Mouse (Mus musculus): Measurements from ENCODE around the gene Nek9. TPM values are rescaled to one million over a fixed set of nuclear protein-coding genes. Genes with fewer than 3 reads are reported as not detected.

Gene Nek9
- polyA plus RNA-seq, 1 experiment from 2014 or later: 11.5 TPM

GRCm38 (mm10) chr12:85257008-85257639 is 82.0 kb downstream of the Nek9 start:
- H3K36me3 ChIP-seq (ENCODE audit: insufficient read depth, low read length): 0 out of 2 replicates have a peak, but pooled peaks cover 4% of the 10 kb centered on the region
- TF ChIP-seq EP300 (IDR thresholded peaks at IDR 0.05) (no peak; the same call in 1 of the 2 replicates), CTCF (IDR thresholded peaks at IDR 0.05) (no peak)
- H3K9me3 ChIP-seq (ENCODE audit: low read length): no peaks in the 10 kb centered on the region
- ATAC-seq (peak; percentile 53; the same call in 1 of the 2 replicates), DNase-seq (ENCODE audit: low spot score) (peak; percentile 51)
- H3K4me2 ChIP-seq (replicated peaks; ENCODE audit: low read depth, low read length): no peak overlapping the region
- peak overlapping the region; percentile 40; the same call in 1 of the 2 replicates for H3K27ac ChIP-seq (ENCODE audit: low read length)
- no peak overlapping the region for H3K9ac ChIP-seq (replicated peaks; ENCODE audit: low read depth)
- no peaks in the 10 kb centered on the region for H3K27me3 ChIP-seq (replicated peaks; ENCODE audit: insufficient read depth, low read length)
- WGBS: 54% methylated on average over 7 of the region's 7 CpGs
- H3K4me1 ChIP-seq (ENCODE audit: insufficient read depth, low read depth, low read length): no peaks in the 10 kb centered on the region
- no peak overlapping the region for H3K4me3 ChIP-seq (ENCODE audit: low read depth, low read length)

DNA sequence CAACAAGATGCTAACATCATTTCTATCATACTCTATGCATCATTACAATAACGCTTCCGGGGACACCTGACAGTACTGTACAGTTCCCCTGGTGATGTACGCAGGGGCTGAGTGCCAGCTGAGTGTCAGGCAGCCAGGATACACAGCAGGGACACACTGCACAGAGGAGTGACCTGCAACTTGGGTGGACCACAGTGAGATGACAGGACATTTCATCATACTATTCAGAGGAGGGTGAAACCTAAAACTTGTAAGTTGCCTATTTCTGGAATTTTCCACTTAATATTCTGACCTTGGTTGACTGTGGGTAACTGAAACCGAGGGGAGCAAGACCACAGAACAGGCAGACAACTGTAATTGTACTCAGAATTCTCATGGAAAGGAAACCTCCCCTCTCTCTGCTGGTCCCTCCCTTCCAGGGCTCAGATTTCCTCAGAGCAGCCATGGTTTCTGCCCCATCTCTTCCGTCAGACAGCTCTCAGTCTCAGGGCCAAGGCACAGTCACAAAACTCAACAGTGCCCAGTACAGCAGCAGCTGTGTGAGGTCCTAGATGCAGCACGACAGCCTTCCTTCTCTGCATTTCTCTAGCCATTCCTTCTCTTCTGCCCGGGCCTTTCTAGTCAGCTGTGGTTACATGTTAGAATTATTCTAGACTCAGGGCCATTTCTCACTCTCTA is 82.9 kb downstream of the Nek9 start:
- no peak for DNase-seq (ENCODE audit: low spot score)
- no peaks in the 10 kb centered on the region for H3K27me3 ChIP-seq (replicated peaks; ENCODE audit: insufficient read depth, low read length)
- no peak overlapping the region for H3K4me3 ChIP-seq (ENCODE audit: low read depth, low read length)
- WGBS: 55% methylated on average over 7 of the region's 7 CpGs
- peak overlapping the region; percentile 12; the same call in 1 of the 2 replicates for H3K27ac ChIP-seq (ENCODE audit: low read length)
- no peak overlapping the region for H3K4me2 ChIP-seq (replicated peaks; ENCODE audit: low read depth, low read length)
- H3K4me1 ChIP-seq (ENCODE audit: insufficient read depth, low read depth, low read length): no peaks in the 10 kb centered on the region
- H3K9me3 ChIP-seq (ENCODE audit: low read length): no peaks in the 10 kb centered on the region
- 0 out of 2 replicates have a peak, but pooled peaks cover 4% of the 10 kb centered on the region for H3K36me3 ChIP-seq (ENCODE audit: insufficient read depth, low read length)
- no peak overlapping the region for H3K9ac ChIP-seq (replicated peaks; ENCODE audit: low read depth)
- TF ChIP-seq CTCF (IDR thresholded peaks at IDR 0.05) (no peak), EP300 (IDR thresholded peaks at IDR 0.05) (no peak)
- ATAC-seq: no peak

- H3K27ac ChIP-seq (ENCODE audit: low read length): no peak overlapping the region
- 78% methylated on average over 3 of the region's 3 CpGs for WGBS
- H3K4me1 ChIP-seq (ENCODE audit: insufficient read depth, low read depth, low read length): no peaks in the 10 kb centered on the region
- TF ChIP-seq CTCF (IDR thresholded peaks at IDR 0.05): no peak
- no peak for TF ChIP-seq EP300 (IDR thresholded peaks at IDR 0.05)
- no peaks in the 10 kb centered on the region for H3K9me3 ChIP-seq (ENCODE audit: low read length)
- H3K9ac ChIP-seq (replicated peaks; ENCODE audit: low read depth): no peak overlapping the region
- H3K4me3 ChIP-seq (ENCODE audit: low read depth, low read length): no peak overlapping the region
- no peaks in the 10 kb centered on the region for H3K36me3 ChIP-seq (ENCODE audit: insufficient read depth, low read length)
- H3K4me2 ChIP-seq (replicated peaks; ENCODE audit: low read depth, low read length): no peak overlapping the region
- no peak for ATAC-seq
- no peak for DNase-seq (ENCODE audit: low spot score)
- H3K27me3 ChIP-seq (replicated peaks; ENCODE audit: insufficient read depth, low read length): no peaks in the 10 kb centered on the region
These were observed 87.1 kb downstream of the Nek9 start for GRCm38 (mm10) chr12:85252083-85252482.

Other genes with a start within 250 kb of the Nek9 start
- gene Prox2, start 228.6 kb downstream of the Nek9 start, polyA plus RNA-seq (2015; fragmentation: Nextera tagmentation; extraction: Ambion mirVana): 3.7 and 5.6 TPM in 2 replicates
- 70.7 and 72.5 TPM in 2 replicates for gene Dlst, start 228.5 kb downstream of the Nek9 start, polyA plus RNA-seq (2015; fragmentation: Nextera tagmentation; extraction: Ambion mirVana)
- gene Rps6kl1, start 188.1 kb downstream of the Nek9 start, polyA plus RNA-seq (2015; fragmentation: Nextera tagmentation; extraction: Ambion mirVana): 0.82 and 0.83 TPM in 2 replicates
- gene Pgf, start 161.6 kb downstream of the Nek9 start, polyA plus RNA-seq (2015; fragmentation: Nextera tagmentation; extraction: Ambion mirVana): 12.7 and 19.0 TPM in 2 replicates
- gene Eif2b2, start 119.9 kb downstream of the Nek9 start, polyA plus RNA-seq (2015; fragmentation: Nextera tagmentation; extraction: Ambion mirVana): 58.7 and 64.9 TPM in 2 replicates
- gene Mlh3, start 68.8 kb downstream of the Nek9 start, polyA plus RNA-seq (2015; fragmentation: Nextera tagmentation; extraction: Ambion mirVana): 4.2 and 5.0 TPM in 2 replicates
- 54.9 and 68.2 TPM in 2 replicates for gene Acyp1, start 50.9 kb downstream of the Nek9 start, polyA plus RNA-seq (2015; fragmentation: Nextera tagmentation; extraction: Ambion mirVana)
- 2.6 and 2.7 TPM in 2 replicates for gene Zc2hc1c, start 50.8 kb downstream of the Nek9 start, polyA plus RNA-seq (2015; fragmentation: Nextera tagmentation; extraction: Ambion mirVana)
- 329 and 354 TPM in 2 replicates for gene Tmed10, start 35.5 kb upstream of the Nek9 start, polyA plus RNA-seq (2015; fragmentation: Nextera tagmentation; extraction: Ambion mirVana)
- gene Fos, start 134.5 kb upstream of the Nek9 start, polyA plus RNA-seq (2015; fragmentation: Nextera tagmentation; extraction: Ambion mirVana): 30.8 and 33.8 TPM in 2 replicates